Mouse (Mus musculus): ENCODE measurements at regions not wholly inside any gene's neighbourhood (a gene's known extent, or its start where the extent isn't known, plus 50 kb on each side); places are given as distances from the start of the nearest gene placed in this dataset.

DNA sequence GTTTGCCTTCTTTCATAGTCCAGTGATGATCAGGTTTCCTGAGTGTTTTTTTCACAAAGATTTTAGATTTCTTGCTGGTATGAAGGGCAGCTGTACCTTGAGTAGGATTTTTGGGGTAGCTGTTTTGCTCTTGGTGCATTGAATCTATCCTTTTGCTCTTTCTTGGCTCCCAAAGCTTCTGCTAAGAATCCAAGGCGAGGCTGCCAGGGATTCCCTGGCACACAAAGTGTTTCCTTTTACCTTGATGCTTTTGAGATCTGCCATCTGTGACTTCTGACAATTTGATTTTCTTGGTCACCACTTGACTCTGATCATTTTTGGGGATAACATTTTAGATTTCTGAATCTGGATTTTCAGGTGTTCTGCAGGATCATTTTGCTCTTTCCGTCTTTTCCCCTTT is 144.3 kb upstream of the Ghitm start:
- Histone ChIP-seq H3K9ac (ENCODE audit: low read length) (no peak overlapping the region), H3K27me3 (ENCODE audit: control insufficient read depth, insufficient read depth, low read length) (no peaks in the 10 kb centered on the region), H3K36me3 (ENCODE audit: control insufficient read depth, insufficient read depth, low read length) (no peaks in the 10 kb centered on the region), H3K4me1 (ENCODE audit: control insufficient read depth, insufficient read depth, low read length) (no peaks in the 10 kb centered on the region), H3K4me2 (ENCODE audit: low read depth) (no peak overlapping the region), H3K4me3 (ENCODE audit: low read depth, low read length) (no peak overlapping the region), H3K9me3 (ENCODE audit: control insufficient read depth, low read length) (no peaks in the 10 kb centered on the region), H3K27ac (ENCODE audit: low read depth, low read length) (no peak overlapping the region)
- DNase-seq (ENCODE audit: low spot score), result no peak
- 90% methylated on average over 2 of the region's 2 CpGs for WGBS
- no peak for ATAC-seq (ENCODE audit: insufficient read depth, low FRiP score, low TSS enrichment)

DNA sequence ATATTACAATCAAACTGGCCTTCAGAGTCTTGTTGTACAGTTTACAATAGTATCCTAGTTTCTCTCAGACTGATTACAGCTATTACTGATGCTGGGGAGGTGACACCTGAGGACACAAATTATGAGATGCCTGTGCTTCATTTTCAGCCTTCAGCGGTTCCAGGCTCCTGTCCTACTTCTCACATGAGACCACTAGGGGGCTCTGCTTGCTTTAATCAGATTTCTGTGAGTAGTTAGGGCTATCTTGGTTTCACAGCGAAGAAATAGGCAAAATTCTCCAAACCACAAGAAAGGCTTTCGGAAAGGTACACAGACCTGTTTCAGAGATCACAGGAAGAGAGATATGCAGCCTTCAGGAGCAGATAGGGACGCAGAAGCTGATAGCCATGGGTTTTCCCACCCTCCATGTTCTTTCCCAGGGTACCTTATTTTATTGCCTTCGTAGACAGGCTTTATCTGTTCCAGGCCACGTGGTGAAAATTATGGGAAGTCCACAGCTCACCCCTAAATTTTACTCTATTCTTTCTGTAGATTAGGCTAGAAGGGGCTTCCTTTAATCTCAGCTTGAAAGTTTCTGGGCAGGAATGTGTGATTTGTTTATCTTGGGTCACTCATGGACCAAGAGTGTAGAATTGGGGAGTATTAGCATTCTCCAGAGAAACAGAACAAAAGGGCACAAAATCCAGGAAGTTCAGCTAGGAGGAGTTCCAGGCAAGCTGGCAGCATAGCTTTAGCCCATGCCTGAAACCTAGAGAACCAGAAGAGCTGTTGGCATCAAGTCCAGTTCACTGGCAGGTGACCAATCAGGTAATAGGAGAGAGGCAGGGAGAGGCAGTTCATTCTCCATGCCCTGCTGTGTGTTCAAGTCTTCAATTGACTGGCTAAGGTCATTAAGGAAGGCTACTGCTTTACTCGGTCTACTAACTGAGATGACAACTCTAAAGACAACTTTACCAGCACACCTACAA is 141.9 kb upstream of the Ghitm start:
- 66% methylated on average over 7 of the region's 7 CpGs for WGBS
- DNase-seq (ENCODE audit: low spot score) (peak; percentile 30), ATAC-seq (ENCODE audit: insufficient read depth, low FRiP score, low TSS enrichment) (no peak)
- Histone ChIP-seq H3K4me3 (ENCODE audit: low read depth, low read length) (no peak overlapping the region), H3K9ac (ENCODE audit: low read length) (no peak overlapping the region), H3K36me3 (ENCODE audit: control insufficient read depth, insufficient read depth, low read length) (no peaks in the 10 kb centered on the region), H3K9me3 (ENCODE audit: control insufficient read depth, low read length) (no peaks in the 10 kb centered on the region), H3K4me2 (ENCODE audit: low read depth) (no peak overlapping the region), H3K27me3 (ENCODE audit: control insufficient read depth, insufficient read depth, low read length) (no peaks in the 10 kb centered on the region), H3K4me1 (ENCODE audit: control insufficient read depth, insufficient read depth, low read length) (no peaks in the 10 kb centered on the region), H3K27ac (ENCODE audit: low read depth, low read length) (no peak overlapping the region)

DNA sequence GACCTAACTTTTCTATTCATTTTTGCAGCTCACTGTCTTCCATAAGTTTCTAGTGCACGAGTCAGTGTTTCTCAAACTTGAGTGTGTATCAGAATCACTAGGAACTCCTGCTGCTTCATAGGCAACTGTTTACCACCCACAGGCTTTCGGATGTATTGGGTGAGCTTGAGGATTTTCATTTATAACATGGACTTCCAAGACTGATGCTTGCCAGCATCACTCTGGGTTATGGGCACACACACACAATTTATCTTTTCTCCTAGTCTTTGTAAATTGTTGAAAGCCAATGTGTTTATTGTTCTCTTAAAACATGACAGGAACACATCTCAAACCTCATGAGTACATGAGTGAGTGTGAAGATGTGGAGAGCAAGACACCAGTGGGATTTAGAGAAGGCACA is 137.0 kb upstream of the Ghitm start:
- WGBS, result 80% methylated on average over 2 of the region's 2 CpGs
- no peaks in the 10 kb centered on the region for H3K27me3 ChIP-seq (ENCODE audit: control insufficient read depth, insufficient read depth, low read length)
- DNase-seq (ENCODE audit: low spot score) (no peak), ATAC-seq (ENCODE audit: insufficient read depth, low FRiP score, low TSS enrichment) (no peak)
- no peak overlapping the region for H3K27ac ChIP-seq (ENCODE audit: low read depth, low read length)
- H3K9ac ChIP-seq (ENCODE audit: low read length), result no peak overlapping the region
- H3K4me3 ChIP-seq (ENCODE audit: low read depth, low read length), result no peak overlapping the region
- no peaks in the 10 kb centered on the region for H3K9me3 ChIP-seq (ENCODE audit: control insufficient read depth, low read length)
- H3K36me3 ChIP-seq (ENCODE audit: control insufficient read depth, insufficient read depth, low read length), result no peaks in the 10 kb centered on the region
- peaks cover 6% of the 10 kb centered on the region; the same call in 1 of the 2 replicates for H3K4me1 ChIP-seq (ENCODE audit: control insufficient read depth, insufficient read depth, low read length)
- H3K4me2 ChIP-seq (ENCODE audit: low read depth), result no peak overlapping the region

DNA sequence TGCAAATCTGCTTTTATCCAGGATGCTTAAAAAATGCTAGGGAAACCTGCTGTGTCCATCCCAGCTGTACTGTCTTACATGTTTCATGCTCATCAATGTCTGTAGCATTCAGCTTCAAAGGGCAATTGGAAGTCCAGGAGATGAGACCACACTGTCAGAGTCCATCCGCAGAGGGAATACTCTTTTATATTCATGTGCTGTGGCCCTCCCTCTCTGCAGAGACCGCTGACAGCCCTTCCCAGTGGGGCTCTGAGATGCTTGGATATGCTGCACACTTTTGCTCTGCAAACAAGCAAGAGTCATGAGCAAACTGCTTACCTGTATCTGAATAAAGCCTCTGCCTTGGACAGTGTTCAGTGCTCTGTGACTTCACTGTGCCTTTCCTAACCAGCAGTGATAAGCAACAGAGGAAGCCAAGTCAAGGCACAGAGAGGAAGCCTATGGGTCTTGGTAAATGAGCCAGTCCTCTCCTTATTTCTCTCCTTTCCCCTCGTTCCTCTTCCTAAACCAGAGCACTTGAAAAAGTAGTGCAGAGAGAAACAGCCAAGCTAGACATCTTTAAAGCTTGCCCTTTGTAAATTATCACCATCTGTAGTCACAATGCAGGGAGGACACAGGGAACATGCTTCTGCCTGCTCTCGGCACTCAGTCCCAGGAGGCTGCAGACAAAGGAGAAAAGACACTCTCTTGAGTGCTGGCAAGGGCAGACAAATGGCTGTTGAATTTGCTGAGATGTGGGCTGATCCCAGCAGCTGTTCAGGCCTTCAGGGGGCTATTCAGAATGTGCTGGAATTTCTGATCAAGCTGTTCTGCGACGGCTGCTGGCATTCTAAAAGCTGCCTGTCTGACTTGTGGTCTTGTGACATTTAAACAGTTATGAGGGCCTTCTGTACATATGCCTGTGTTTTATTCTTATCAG is 136.2 kb upstream of the Ghitm start:
- H3K9me3 ChIP-seq (ENCODE audit: control insufficient read depth, low read length), result no peaks in the 10 kb centered on the region
- peaks cover 6% of the 10 kb centered on the region; the same call in 1 of the 2 replicates for H3K4me1 ChIP-seq (ENCODE audit: control insufficient read depth, insufficient read depth, low read length)
- H3K4me3 ChIP-seq (ENCODE audit: low read depth, low read length), result no peak overlapping the region
- H3K36me3 ChIP-seq (ENCODE audit: control insufficient read depth, insufficient read depth, low read length), result no peaks in the 10 kb centered on the region
- H3K27me3 ChIP-seq (ENCODE audit: control insufficient read depth, insufficient read depth, low read length), result no peaks in the 10 kb centered on the region
- ATAC-seq (ENCODE audit: insufficient read depth, low FRiP score, low TSS enrichment), result peak; percentile 85
- H3K27ac ChIP-seq (ENCODE audit: low read depth, low read length), result peak overlapping the region; percentile 44; the same call in 1 of the 2 replicates
- WGBS, result 23% methylated on average over 6 of the region's 6 CpGs
- H3K9ac ChIP-seq (ENCODE audit: low read length), result no peak overlapping the region
- H3K4me2 ChIP-seq (ENCODE audit: low read depth), result no peak overlapping the region
- peak; percentile 43 for DNase-seq (ENCODE audit: low spot score)

DNA sequence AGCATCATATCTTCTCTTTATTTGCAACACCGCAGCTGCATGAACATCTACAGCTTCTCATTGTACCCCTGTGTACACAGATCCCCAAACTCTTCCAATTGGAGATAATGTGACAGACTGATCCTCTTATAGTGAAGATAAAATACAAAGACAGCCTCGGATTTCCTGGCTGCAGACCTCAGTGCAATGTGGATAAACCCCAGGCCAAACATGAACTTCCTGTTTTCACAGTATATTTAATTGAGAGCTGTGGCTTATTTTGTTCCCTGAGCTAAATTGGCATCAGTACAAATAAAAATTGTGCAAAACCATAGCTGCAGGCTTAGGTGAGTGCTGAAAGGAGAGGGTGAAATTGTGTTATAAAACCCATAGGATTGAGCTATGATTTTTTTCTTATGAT is 134.8 kb upstream of the Ghitm start:
- ATAC-seq (ENCODE audit: insufficient read depth, low FRiP score, low TSS enrichment), result no peak
- no peak overlapping the region for H3K27ac ChIP-seq (ENCODE audit: low read depth, low read length)
- no peak overlapping the region for H3K4me2 ChIP-seq (ENCODE audit: low read depth)
- H3K27me3 ChIP-seq (ENCODE audit: control insufficient read depth, insufficient read depth, low read length), result no peaks in the 10 kb centered on the region
- DNase-seq (ENCODE audit: low spot score), result no peak
- H3K9ac ChIP-seq (ENCODE audit: low read length), result no peak overlapping the region
- H3K36me3 ChIP-seq (ENCODE audit: control insufficient read depth, insufficient read depth, low read length), result no peaks in the 10 kb centered on the region
- WGBS, result 76% methylated on average over 2 of the region's 2 CpGs
- H3K4me3 ChIP-seq (ENCODE audit: low read depth, low read length), result no peak overlapping the region
- H3K9me3 ChIP-seq (ENCODE audit: control insufficient read depth, low read length), result no peaks in the 10 kb centered on the region
- peaks cover 6% of the 10 kb centered on the region; the same call in 1 of the 2 replicates for H3K4me1 ChIP-seq (ENCODE audit: control insufficient read depth, insufficient read depth, low read length)

DNA sequence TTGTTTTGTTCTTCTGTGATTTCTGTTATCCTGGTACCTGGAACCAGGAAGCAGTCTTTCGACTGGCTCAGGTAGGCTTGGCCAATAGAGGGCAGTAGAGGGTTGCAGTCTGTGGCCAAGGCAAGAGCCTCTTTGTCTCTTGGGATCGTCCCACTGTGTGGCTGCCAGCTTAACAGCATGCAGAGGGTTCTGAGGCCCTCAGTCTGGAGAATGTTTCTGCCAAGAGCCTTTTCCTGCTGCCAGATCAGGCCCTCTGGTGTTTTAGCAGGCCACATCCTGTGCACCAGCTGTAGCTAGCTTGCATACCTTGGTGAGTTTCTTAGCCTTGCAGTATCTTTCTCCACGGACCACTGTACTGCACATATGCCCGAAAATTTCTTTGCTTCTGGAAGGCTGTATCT is 103.6 kb upstream of the Ghitm start:
- H3K9me3 ChIP-seq (ENCODE audit: control insufficient read depth, low read length), result no peaks in the 10 kb centered on the region
- H3K9ac ChIP-seq (ENCODE audit: low read length), result no peak overlapping the region
- H3K27me3 ChIP-seq (ENCODE audit: control insufficient read depth, insufficient read depth, low read length), result no peaks in the 10 kb centered on the region
- no peak overlapping the region for H3K27ac ChIP-seq (ENCODE audit: low read depth, low read length)
- no peak overlapping the region for H3K4me2 ChIP-seq (ENCODE audit: low read depth)
- DNase-seq (ENCODE audit: low spot score), result peak; percentile 69
- 50% methylated on average over 4 of the region's 4 CpGs for WGBS
- no peaks in the 10 kb centered on the region for H3K4me1 ChIP-seq (ENCODE audit: control insufficient read depth, insufficient read depth, low read length)
- ATAC-seq (ENCODE audit: insufficient read depth, low FRiP score, low TSS enrichment), result peak; percentile 82
- H3K4me3 ChIP-seq (ENCODE audit: low read depth, low read length), result no peak overlapping the region
- no peaks in the 10 kb centered on the region for H3K36me3 ChIP-seq (ENCODE audit: control insufficient read depth, insufficient read depth, low read length)

DNA sequence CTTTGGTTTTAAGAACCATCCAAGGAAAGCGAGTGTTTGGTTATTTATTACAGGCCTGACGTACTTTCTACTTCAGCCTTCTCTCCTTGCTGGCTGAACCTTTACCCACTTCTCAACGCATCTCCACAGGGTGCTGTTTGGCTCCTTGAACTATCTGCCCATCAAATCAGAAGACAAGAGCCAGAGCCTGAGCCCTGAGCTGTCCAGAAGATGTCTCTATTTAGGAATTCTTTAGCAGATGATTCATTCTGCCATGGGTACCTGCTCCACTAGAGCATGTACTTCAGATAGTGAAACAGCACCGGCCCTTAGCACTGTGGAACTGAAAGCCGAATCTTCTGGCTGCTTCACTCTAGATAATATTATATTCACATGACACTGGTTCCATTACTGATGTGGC is 102.1 kb upstream of the Ghitm start:
- no peak overlapping the region for H3K27ac ChIP-seq (ENCODE audit: low read depth, low read length)
- no peaks in the 10 kb centered on the region for H3K36me3 ChIP-seq (ENCODE audit: control insufficient read depth, insufficient read depth, low read length)
- DNase-seq (ENCODE audit: low spot score) (no peak), ATAC-seq (ENCODE audit: insufficient read depth, low FRiP score, low TSS enrichment) (no peak)
- no peaks in the 10 kb centered on the region for H3K27me3 ChIP-seq (ENCODE audit: control insufficient read depth, insufficient read depth, low read length)
- no peak overlapping the region for H3K4me3 ChIP-seq (ENCODE audit: low read depth, low read length)
- no peak overlapping the region for H3K4me2 ChIP-seq (ENCODE audit: low read depth)
- H3K4me1 ChIP-seq (ENCODE audit: control insufficient read depth, insufficient read depth, low read length), result no peaks in the 10 kb centered on the region
- H3K9me3 ChIP-seq (ENCODE audit: control insufficient read depth, low read length), result no peaks in the 10 kb centered on the region
- 92% methylated on average over 5 of the region's 5 CpGs for WGBS
- no peak overlapping the region for H3K9ac ChIP-seq (ENCODE audit: low read length)

DNA sequence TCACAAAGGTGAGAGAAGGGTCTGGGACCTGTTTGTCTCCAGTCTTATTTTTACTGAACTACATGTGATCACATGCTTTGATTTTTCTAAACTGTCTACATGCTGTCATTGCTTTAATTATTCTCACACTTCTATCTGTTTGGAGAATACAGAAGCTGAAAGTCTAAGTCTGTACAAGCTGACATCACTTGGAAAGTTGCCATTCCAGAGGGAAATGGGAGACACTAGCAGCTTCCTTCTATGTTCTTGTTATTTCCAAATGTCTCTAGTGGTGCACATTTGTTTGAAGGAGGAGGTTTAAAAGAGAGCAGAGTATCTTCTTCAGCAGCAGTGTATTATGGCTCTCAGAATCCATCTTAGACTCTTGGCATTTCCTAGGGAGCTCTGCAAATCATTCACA is 73.2 kb upstream of the Ghitm start:
- Histone ChIP-seq H3K4me2 (ENCODE audit: low read depth) (no peak overlapping the region), H3K4me3 (ENCODE audit: low read depth, low read length) (no peak overlapping the region), H3K4me1 (ENCODE audit: control insufficient read depth, insufficient read depth, low read length) (no peaks in the 10 kb centered on the region), H3K9ac (ENCODE audit: low read length) (no peak overlapping the region), H3K27ac (ENCODE audit: low read depth, low read length) (no peak overlapping the region), H3K9me3 (ENCODE audit: control insufficient read depth, low read length) (no peaks in the 10 kb centered on the region), H3K27me3 (ENCODE audit: control insufficient read depth, insufficient read depth, low read length) (no peaks in the 10 kb centered on the region), H3K36me3 (ENCODE audit: control insufficient read depth, insufficient read depth, low read length) (no peaks in the 10 kb centered on the region)
- ATAC-seq (ENCODE audit: insufficient read depth, low FRiP score, low TSS enrichment), result no peak
- no peak for DNase-seq (ENCODE audit: low spot score)

Data from neural tube, embryonic 11.5 days (tissue).